Mouse (Mus musculus): Measurements from ENCODE around the gene Ssr1.

The Ssr1 gene

DNA sequence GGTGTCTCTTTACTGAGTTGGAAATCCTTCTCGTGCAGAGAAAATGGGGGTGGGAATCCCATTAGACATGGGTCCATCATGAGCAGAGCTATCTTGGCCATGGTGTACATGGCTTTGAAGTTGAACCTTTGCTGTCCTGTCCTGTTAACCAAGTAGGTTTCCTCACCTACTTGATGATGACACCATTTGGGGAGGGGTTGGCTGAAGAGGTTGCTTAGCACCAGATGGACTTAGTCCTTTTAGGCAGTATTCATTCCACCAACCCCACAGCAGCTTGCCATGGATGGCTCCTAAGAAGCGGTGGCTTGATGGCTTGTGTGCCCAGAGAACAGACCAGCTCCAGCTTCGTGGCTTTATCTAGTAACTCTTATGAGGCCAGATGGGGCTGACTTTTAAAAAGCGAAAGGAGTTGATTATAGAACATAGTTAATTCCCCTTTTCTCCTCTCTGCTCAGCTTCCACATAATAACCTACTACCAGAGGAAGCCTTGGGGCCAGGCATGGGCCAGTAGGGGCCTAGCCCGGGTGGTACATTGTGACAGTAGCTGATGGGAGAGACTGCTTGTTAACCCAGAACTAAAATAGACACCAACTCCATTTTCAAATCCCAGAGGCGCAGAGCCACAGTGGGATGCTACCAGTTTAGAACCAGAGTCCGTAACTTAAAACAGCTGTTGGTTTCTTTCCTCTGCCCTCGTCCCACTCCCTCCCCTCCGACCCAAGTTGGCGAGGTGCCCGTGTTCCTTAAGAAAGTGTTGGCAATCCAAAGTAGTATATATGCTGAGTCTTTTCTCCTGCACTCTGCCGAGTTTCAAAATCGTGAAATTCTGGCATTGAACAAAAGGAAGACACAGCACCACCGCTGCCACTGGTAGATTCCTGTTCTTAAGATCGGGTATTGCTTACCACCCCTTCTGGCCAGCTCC, 75.4 kb downstream of the Ssr1 start:
- DNase-seq (ENCODE audit: low read depth): no peak

Data from 416B (cell line).